Mouse (Mus musculus) gastrocnemius, postnatal 10 days (tissue): ENCODE measurements around the gene Lars2. TPM values are rescaled to one million over a fixed set of nuclear protein-coding genes. Genes with fewer than 3 reads are reported as not detected.
"Not testable (repeated sequence)": the region's sequence is repeated elsewhere in the genome, so short reads cannot be mapped to it uniquely, and the experiment has no call there.

Source experiments
- DNase-seq: peaks from one replicate; pipeline ENCODE4 v3.0.0; 2021; ENCODE audit warnings: mixed read lengths
- total RNA-seq, 2 experiments: library from RNA; stranded (reverse); gene quantifications; 2 replicates each; pipeline ENCODE4 v1.2.3; 2021

Gene Lars2
- total RNA-seq, 2 experiments from 2014 or later: 42.8 to 125 TPM

DNA sequence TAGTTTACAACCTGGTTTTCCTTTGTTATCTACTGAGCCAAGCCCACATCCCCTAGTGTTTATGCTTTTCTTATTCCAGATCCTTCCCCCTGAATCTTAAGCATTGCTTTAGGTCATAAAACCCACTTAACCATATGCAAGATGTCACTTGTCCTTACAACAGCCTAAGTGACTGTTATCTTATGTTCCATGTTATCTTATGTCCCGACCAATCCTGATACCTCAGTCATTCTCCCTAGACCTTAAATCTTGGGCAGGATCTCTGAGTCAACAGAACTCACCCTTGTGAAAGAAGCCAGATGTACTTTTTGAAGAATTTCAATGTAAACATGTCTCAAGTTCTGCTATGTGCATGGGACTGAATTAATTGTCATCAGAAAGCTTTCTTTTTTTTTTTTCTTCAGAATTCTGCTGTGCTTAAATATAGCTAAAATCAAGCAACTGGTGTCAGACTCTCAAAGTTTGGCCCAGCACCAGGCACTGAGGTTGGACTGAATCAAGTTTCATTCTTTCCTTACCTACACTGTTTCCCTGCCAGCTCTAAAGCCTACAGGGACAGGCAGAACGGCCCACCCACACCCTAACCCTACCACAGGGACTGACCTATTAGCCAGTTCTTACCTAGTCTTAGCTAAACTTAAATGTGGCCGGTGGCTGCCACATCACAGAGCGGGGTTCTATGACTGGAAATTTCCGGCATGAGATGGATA lies 24.6 kb downstream of the Lars2 start:
- DNase-seq: no peak

- no peak for DNase-seq
Observed at GRCm38 (mm10) chr9:123394856-123395255, 28.1 kb downstream of the Lars2 start.

- no peak for DNase-seq
Observed at GRCm38 (mm10) chr9:123397701-123398100, 31.0 kb downstream of the Lars2 start.

DNA sequence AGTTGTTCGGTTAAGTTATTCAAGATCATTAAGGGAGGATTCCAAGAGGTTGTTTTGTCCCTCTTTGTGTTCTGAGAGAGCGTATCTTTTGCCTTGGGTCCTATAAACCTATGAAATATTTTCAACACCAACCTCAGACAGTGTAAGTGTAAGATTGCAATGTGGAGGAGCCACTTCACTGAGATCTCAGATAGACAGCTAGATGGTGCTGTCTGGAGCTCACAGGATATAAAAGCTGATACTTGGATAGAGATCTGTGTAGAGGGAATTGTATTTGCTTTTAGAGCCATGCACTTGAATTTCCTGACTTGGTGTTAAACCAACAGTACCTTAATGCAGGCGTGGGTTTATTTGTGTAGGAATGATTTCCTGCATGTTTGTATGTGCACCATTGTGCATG lies 35.5 kb downstream of the Lars2 start:
- no peak for DNase-seq

DNA sequence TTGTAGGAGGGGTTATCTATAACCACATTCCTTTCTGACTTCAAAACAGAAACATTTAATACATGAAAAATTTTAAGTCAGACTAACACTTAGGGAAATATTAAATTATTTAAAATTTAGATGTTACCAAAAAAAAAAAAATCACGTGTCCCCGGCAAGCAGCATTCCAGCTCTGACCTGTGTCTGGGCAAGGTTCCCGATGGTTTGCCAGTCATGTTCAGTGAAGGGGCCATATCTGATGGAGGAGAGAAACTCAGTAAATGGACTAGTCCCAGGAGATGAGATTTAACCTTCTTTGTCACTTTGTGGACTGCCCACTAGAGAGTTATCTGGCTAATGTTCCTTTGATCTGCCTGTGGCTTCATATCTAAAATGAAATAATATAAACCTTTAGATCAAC lies 36.3 kb downstream of the Lars2 start:
- no peak for DNase-seq

- no peak for DNase-seq
Observed at GRCm38 (mm10) chr9:123405231-123405630, 38.5 kb downstream of the Lars2 start.

DNA sequence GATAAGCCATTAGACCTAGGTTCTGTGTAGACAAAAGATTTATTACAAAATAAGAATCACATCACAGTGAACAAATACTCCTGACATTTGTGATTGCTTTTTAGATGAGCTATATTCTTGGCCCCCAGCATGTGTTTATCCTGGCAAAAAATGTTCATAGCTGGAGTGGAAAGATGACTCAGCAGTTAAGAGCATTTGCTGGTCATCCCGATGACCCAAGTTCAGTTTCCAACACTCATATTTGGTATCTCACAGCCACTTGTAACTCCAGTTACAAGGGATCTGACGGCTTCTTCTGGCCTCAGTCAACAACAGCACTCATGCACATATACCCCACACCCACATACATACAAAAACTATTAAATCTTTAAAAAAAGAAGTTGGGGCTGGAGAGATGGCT lies 42.0 kb downstream of the Lars2 start:
- no peak for DNase-seq

- no peak for DNase-seq
Observed at GRCm38 (mm10) chr9:123429863-123430262, 63.1 kb downstream of the Lars2 start.

GRCm38 (mm10) chr9:123430973-123431372 lies 64.2 kb downstream of the Lars2 start:
- DNase-seq: no peak

GRCm38 (mm10) chr9:123438223-123438622 lies 71.5 kb downstream of the Lars2 start:
- DNase-seq: no peak

- peak; percentile 34 for DNase-seq
Observed at GRCm38 (mm10) chr9:123440230-123441058, 73.7 kb downstream of the Lars2 start.

DNA sequence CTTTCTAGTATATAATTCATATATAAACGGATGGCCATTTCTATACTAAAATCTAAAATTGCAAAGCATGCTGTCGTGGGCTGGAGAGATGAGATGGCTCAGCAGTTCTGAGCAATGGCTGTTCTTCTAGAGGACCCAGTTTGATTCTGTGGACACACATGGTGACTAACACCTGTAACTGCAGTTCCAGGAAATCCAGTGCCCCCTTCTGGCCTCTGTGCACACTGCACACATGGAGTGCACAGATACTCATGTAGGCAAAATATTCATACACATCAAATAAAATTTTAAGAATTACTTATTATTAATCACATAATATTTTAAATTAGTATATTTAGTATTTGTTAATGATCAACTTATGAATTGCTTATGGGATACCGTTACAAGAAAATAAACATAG lies 80.4 kb downstream of the Lars2 start:
- DNase-seq: not testable (repeated sequence)

DNA sequence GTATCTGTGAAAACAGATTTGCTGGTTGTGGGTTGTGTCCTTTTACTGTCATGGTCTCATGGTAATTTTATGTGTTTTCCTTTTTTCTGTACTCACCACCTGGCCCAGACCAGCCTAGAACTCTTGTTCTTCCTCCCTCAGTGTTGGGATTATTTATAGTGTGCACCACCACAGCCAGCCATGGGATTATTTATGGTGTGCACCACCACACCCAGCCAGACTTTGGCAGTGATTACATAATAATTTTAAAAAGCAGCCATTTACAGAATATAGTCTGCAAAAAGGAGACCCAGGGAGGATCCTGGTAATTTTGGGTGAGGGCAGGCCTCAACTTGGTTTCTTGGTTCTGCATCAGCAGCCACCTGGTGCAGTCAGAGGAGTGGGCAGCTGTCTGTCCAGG lies 81.9 kb downstream of the Lars2 start:
- no peak for DNase-seq

DNA sequence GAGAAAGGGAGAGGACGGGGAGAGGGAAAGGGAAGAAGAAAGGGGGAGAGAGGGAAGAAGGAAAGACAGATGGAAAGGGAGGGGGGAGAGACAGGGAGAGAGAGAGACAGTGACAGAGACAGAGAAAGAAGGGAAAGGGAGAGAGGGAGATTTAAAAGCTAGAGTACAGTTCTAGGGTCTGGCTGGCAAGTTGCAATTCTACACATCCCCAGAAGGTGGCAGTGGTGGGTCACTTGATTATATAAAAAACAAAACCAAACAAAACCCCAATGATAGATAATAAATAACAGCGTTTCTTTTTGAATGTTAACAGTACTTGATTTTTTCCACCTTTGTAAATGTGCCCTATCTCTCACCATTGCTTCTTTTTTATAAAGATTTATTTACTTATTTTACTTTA lies 83.4 kb downstream of the Lars2 start:
- DNase-seq: peak; percentile 62

- no peak for DNase-seq
Observed at GRCm38 (mm10) chr9:123451772-123452171, 85.0 kb downstream of the Lars2 start.

GRCm38 (mm10) chr9:123456634-123457602 lies 90.2 kb downstream of the Lars2 start:
- no peak for DNase-seq

DNA sequence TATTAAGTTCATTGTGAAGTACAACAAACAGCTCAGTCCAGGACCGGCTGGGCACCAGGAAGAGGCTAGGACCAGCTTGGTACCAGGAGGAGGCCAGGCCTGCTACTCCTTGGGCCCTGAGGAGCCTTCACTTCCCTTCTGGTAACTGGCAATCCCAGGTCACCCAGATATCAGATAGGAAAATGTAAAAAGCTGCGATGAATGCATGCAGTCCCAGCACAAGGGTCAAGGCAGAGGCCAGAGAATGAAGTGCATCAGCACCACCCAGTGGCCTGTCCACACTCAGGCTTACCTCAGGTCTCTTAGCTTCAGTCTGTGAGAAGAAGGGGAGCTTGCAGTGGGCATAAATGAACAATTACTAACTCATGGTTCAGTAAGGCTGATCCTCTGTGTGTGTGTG lies 90.9 kb downstream of the Lars2 start:
- no peak for DNase-seq

- no peak for DNase-seq
Observed at GRCm38 (mm10) chr9:123467141-123467620, 100.5 kb downstream of the Lars2 start.

- no peak for DNase-seq
Observed at GRCm38 (mm10) chr9:123468406-123469085, 101.8 kb downstream of the Lars2 start.

DNA sequence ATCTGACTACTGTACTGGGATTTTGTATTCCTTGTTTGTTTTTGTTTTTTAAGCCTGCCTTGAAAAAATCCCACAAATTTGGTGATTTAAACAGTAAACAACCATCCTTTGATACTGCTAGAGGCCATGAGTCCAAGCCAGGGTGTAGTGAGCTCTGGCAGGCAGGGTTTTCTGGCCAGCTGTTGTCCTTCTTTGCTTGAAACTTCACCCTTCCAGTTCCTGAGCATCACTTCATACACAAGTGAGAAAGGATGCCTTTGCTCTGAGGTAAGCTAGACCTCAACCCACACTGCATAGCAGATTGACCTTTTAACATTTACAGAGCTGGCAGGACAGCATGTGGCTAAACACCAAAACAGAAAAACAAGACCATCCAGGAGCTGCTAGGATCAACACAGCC lies 102.4 kb downstream of the Lars2 start:
- no peak for DNase-seq

- no peak for DNase-seq
Observed at GRCm38 (mm10) chr9:123473377-123473776, 106.7 kb downstream of the Lars2 start.

DNA sequence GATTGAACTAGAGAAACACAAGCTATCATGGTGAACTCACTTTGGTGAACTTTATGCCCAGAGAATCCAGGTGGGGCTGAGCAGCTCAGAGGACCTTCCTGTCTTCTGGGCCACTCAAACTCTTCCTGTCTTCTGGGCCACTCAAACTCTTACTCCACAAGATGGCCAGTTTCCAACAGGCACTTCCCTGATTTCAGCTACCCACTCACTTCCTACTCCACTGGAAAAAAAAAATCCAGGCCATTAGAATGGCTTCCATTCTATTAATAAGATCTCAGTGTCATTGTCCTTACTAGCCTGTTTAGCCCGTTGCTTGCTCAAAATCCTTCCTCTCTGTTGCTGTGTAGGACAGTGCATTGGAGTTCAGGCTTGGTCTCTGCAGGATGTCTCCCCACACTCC lies 108.8 kb downstream of the Lars2 start:
- DNase-seq: no peak
